Mouse (Mus musculus) adrenal gland, postnatal 36 days (tissue): Measurements from ENCODE around the gene 2310033P09Rik. TPM values are rescaled to one million over a fixed set of nuclear protein-coding genes. Genes with fewer than 3 reads are reported as not detected.
"Not testable (repeated sequence)": the region's sequence is repeated elsewhere in the genome, so short reads cannot be mapped to it uniquely, and the experiment has no call there.

Experiments used
- DNase-seq, 2 experiments: peaks; one replicate each; pipeline ENCODE4 v3.0.0; 2021; ENCODE audit warnings: mixed read lengths in 1 of 2
- total RNA-seq, 2 experiments: library from RNA; stranded (reverse); gene quantifications; 2 replicates each; pipeline ENCODE4 v1.2.3; 2021

2310033P09Rik gene
- total RNA-seq, 2 experiments from 2014 or later = 25.2 to 29.2 TPM

GRCm38 (mm10) chr11:59196230-59196629 lies 11.9 kb upstream of the 2310033P09Rik start:
- DNase-seq = no peak

- no peak for DNase-seq
These were observed 6.7 kb upstream of the 2310033P09Rik start for GRCm38 (mm10) chr11:59201216-59202002.

GRCm38 (mm10) chr11:59202081-59202995 lies 5.8 kb upstream of the 2310033P09Rik start, which contains the start of gene Mrpl55:
Gene Mrpl55 (plus strand): TSS chr11:59202486.
- DNase-seq = peak; percentile 96 to 98

GRCm38 (mm10) chr11:59209003-59209441 lies 901 bp downstream of the 2310033P09Rik start:
- peak; percentile 85 for DNase-seq

- peak in 1 of 2 experiments; percentile 39 for DNase-seq
These were observed 1.5 kb downstream of the 2310033P09Rik start for GRCm38 (mm10) chr11:59209580-59209979.

- no peak for DNase-seq
These were observed 1.9 kb downstream of the 2310033P09Rik start for GRCm38 (mm10) chr11:59210020-59210419.

- not testable (repeated sequence) for DNase-seq
These were observed 3.4 kb downstream of the 2310033P09Rik start for GRCm38 (mm10) chr11:59211561-59211960.

- not testable (repeated sequence) for DNase-seq
These were observed 4.2 kb downstream of the 2310033P09Rik start for GRCm38 (mm10) chr11:59212320-59212719.

- DNase-seq = no peak
These were observed 4.9 kb downstream of the 2310033P09Rik start for GRCm38 (mm10) chr11:59212892-59213494.

GRCm38 (mm10) chr11:59216955-59217354 lies 8.8 kb downstream of the 2310033P09Rik start:
- DNase-seq = no peak

GRCm38 (mm10) chr11:59218389-59218998 lies 10.4 kb downstream of the 2310033P09Rik start:
- no peak for DNase-seq

GRCm38 (mm10) chr11:59219064-59219463 lies 10.9 kb downstream of the 2310033P09Rik start:
- peak; percentile 32 to 51 for DNase-seq

- DNase-seq = no peak
These were observed 13.5 kb downstream of the 2310033P09Rik start for GRCm38 (mm10) chr11:59221604-59222003.

- peak in 1 of 2 experiments; percentile 34 for DNase-seq
These were observed 14.2 kb downstream of the 2310033P09Rik start for GRCm38 (mm10) chr11:59222306-59222705.

GRCm38 (mm10) chr11:59224025-59224424 lies 15.9 kb downstream of the 2310033P09Rik start:
- no peak for DNase-seq

- no peak for DNase-seq
These were observed 16.3 kb downstream of the 2310033P09Rik start for GRCm38 (mm10) chr11:59224470-59224869.

GRCm38 (mm10) chr11:59225167-59225566 lies 17.0 kb downstream of the 2310033P09Rik start:
- DNase-seq = no peak

GRCm38 (mm10) chr11:59226251-59226650 lies 18.1 kb downstream of the 2310033P09Rik start:
- DNase-seq = no peak

- DNase-seq = no peak
These were observed 18.9 kb downstream of the 2310033P09Rik start for GRCm38 (mm10) chr11:59226787-59227603.

- peak in 1 of 2 experiments; percentile 78 for DNase-seq
These were observed 19.5 kb downstream of the 2310033P09Rik start for GRCm38 (mm10) chr11:59227604-59228121.
